Mouse (Mus musculus) embryonic fibroblast, embryonic 13.5 days (primary cell): ENCODE results near the gene Cort. TPM values are rescaled to one million over a fixed set of nuclear protein-coding genes. Genes with fewer than 3 reads are reported as not detected.

Experiments
- H3K27ac ChIP-seq: 2 replicates; pipeline ENCODE4 v1.5.1; 2012; ENCODE audit warnings: low read length, control low read depth, inconsistent platforms; ENCODE audit not compliant: insufficient read depth
- H3K4me1 ChIP-seq: 2 replicates; pipeline ENCODE4 v1.6.1; 2011; ENCODE audit warnings: low read length; ENCODE audit not compliant: control insufficient read depth, insufficient read depth
- H3K4me3 ChIP-seq: 2 replicates; pipeline ENCODE4 v1.5.1; 2011; ENCODE audit warnings: mild to moderate bottlenecking, control low read depth, low read length; ENCODE audit not compliant: insufficient read depth
- CTCF ChIP-seq: IDR thresholded peaks from 2 replicates; pipeline ENCODE4 v1.5.1; 2011; ENCODE audit warnings: mild to moderate bottlenecking, control low read depth, low read length, moderate library complexity, borderline replicate concordance; ENCODE audit not compliant: insufficient read depth
- POLR2A ChIP-seq: IDR thresholded peaks from 2 replicates; pipeline ENCODE4 v1.6.1; 2011; ENCODE audit warnings: low read depth, mild to moderate bottlenecking, control low read depth, low read length, moderate library complexity
- polyA plus RNA-seq: library from polyadenylated mRNA; stranded (reverse); fragments of >200 nt; gene quantifications from 2 replicates; pipeline ENCODE4 v1.2.4, GENCODE M21; 2011; ENCODE audit warnings: low read depth; ENCODE audit not compliant: missing spikeins, insufficient read length

The Cort gene
- polyA plus RNA-seq, 1 experiment: not detected

- Histone ChIP-seq H3K4me3 (no peak overlapping the region), H3K27ac (no peak overlapping the region), H3K4me1 (no peaks in the 10 kb centered on the region)
- no peak for TF ChIP-seq CTCF
- TF ChIP-seq POLR2A: no peak
Observed at GRCm38 (mm10) chr4:149164150-149164549, 37.6 kb upstream of the Cort start.

- no peak overlapping the region for H3K4me3 ChIP-seq
- no peaks in the 10 kb centered on the region for H3K4me1 ChIP-seq
- TF ChIP-seq POLR2A (no peak), CTCF (no peak)
- H3K27ac ChIP-seq: no peak overlapping the region
Observed at GRCm38 (mm10) chr4:149163196-149163595, 36.6 kb upstream of the Cort start.

GRCm38 (mm10) chr4:149161166-149161565 lies 34.6 kb upstream of the Cort start:
- TF ChIP-seq CTCF (no peak), POLR2A (no peak)
- no peaks in the 10 kb centered on the region for H3K4me1 ChIP-seq
- no peak overlapping the region for H3K27ac ChIP-seq
- no peak overlapping the region for H3K4me3 ChIP-seq

DNA sequence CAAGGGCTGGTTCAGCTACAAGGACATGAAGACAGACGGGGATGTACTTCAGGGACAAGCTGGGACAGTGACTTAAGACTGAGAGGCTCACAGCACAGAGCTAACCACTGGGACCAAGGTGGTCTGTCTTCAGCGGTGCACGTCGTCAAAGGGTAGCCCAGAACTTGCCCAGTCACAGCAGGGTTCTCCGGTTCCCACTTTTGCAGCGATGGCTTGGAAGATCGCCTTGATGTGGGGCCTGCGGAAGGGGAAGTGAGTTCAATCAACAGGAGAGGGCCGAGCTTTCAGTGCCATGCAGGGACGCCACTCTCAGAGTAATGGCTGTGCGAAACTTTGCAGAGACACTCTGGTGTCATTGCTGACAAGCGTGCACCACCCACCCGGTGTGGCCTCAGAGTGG lies 33.3 kb upstream of the Cort start:
- Histone ChIP-seq H3K4me3 (no peak overlapping the region), H3K4me1 (no peaks in the 10 kb centered on the region), H3K27ac (no peak overlapping the region)
- TF ChIP-seq CTCF (no peak), POLR2A (no peak)

- TF ChIP-seq CTCF (no peak), POLR2A (no peak)
- H3K4me3 ChIP-seq: no peak overlapping the region
Observed at GRCm38 (mm10) chr4:149159203-149159602, 32.6 kb upstream of the Cort start.

GRCm38 (mm10) chr4:149157415-149157973 lies 30.9 kb upstream of the Cort start:
- TF ChIP-seq POLR2A (no peak), CTCF (no peak)
- Histone ChIP-seq H3K27ac (no peak overlapping the region), H3K4me3 (no peak overlapping the region), H3K4me1 (no peaks in the 10 kb centered on the region)

More at GRCm38 (mm10) chr4:149159203-149159602, 32.6 kb upstream of the Cort start:
- H3K27ac ChIP-seq: no peak overlapping the region
- no peaks in the 10 kb centered on the region for H3K4me1 ChIP-seq

- H3K4me1 ChIP-seq: no peaks in the 10 kb centered on the region
- H3K4me3 ChIP-seq: no peak overlapping the region
- no peak overlapping the region for H3K27ac ChIP-seq
- no peak for TF ChIP-seq POLR2A
- TF ChIP-seq CTCF: no peak
Observed at GRCm38 (mm10) chr4:149155711-149156110, 29.1 kb upstream of the Cort start.

DNA sequence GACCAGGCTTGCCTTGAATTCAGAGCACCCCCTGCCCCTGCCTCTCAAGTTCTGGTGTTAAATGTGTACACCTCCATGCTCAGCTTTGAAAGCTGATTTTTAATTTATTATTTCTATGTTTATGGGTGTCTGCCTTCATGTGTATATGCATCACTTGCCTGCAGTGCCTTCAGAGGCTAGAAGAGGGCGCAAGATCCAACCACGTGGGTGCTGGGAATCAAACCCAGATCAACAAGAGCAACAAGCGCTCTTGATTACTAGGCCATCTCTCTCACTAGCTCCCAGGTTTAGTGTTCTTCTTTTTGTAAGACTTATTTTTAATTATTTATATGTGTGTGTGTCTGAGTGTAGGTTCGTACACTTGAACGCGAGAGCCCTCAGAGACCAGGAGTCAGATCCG lies 28.3 kb upstream of the Cort start:
- no peaks in the 10 kb centered on the region for H3K4me1 ChIP-seq
- H3K27ac ChIP-seq: no peak overlapping the region
- TF ChIP-seq POLR2A (no peak), CTCF (no peak)
- no peak overlapping the region for H3K4me3 ChIP-seq

- H3K27ac ChIP-seq: no peak overlapping the region
- no peaks in the 10 kb centered on the region for H3K4me1 ChIP-seq
- no peak overlapping the region for H3K4me3 ChIP-seq
- TF ChIP-seq POLR2A: no peak
- no peak for TF ChIP-seq CTCF
Observed at GRCm38 (mm10) chr4:149150721-149151120, 24.2 kb upstream of the Cort start.

- Histone ChIP-seq H3K4me1 (no peaks in the 10 kb centered on the region), H3K27ac (no peak overlapping the region), H3K4me3 (no peak overlapping the region)
- TF ChIP-seq CTCF (no peak), POLR2A (no peak)
Observed at GRCm38 (mm10) chr4:149150256-149150655, 23.7 kb upstream of the Cort start.
